Mouse (Mus musculus) liver, embryonic 11.5 days (tissue): ENCODE measurements around the gene Tmed2. TPM values are rescaled to one million over a fixed set of nuclear protein-coding genes. Genes with fewer than 3 reads are reported as not detected.

Experiments used
- ATAC-seq: fragments of 200-750 bp; cut with Nextera tagmentation; replicated peaks from 2 replicates; pipeline ENCODE4 v1.8.0; 2017; ENCODE audit warnings: moderate number of reproducible peaks, mild to moderate bottlenecking, moderate TSS enrichment, moderate library complexity; ENCODE audit not compliant: low FRiP score
- DNase-seq: peaks from one replicate; pipeline ENCODE4 v3.0.0-alpha.2; 2017; ENCODE audit warnings: low spot score
- H3K27ac ChIP-seq: fragments of 300-500 bp; sonication (generic); 2 replicates; pipeline ENCODE4 v1.5.1; 2014; ENCODE audit warnings: mild to moderate bottlenecking, low read depth, low read length, control low read depth
- H3K27me3 ChIP-seq: fragments of 300-500 bp; sonication (generic); replicated peaks from 2 replicates; pipeline ENCODE4 v1.6.1; 2014; ENCODE audit warnings: low read length, mixed read lengths; ENCODE audit not compliant: control insufficient read depth, insufficient read depth
- H3K36me3 ChIP-seq: fragments of 300-500 bp; sonication (generic); 2 replicates; pipeline ENCODE4 v1.6.1; 2014; ENCODE audit warnings: mild to moderate bottlenecking, low read length, moderate library complexity, mixed read lengths; ENCODE audit not compliant: control insufficient read depth, insufficient read depth
- H3K4me1 ChIP-seq: fragments of 300-500 bp; sonication (generic); replicated peaks from 2 replicates; pipeline ENCODE4 v1.6.1; 2014; ENCODE audit warnings: low read length, mixed read lengths; ENCODE audit not compliant: control insufficient read depth, insufficient read depth
- H3K4me2 ChIP-seq: fragments of 300-500 bp; sonication (generic); 2 replicates; pipeline ENCODE4 v1.6.1; 2014; ENCODE audit warnings: mild to moderate bottlenecking, control low read depth, moderate library complexity
- H3K4me3 ChIP-seq: fragments of 300-500 bp; sonication (generic); 2 replicates; pipeline ENCODE4 v1.5.1; 2014; ENCODE audit warnings: low read depth, low read length, control low read depth
- H3K9ac ChIP-seq: fragments of 300-500 bp; sonication (generic); 2 replicates; pipeline ENCODE4 v1.6.1; 2014; ENCODE audit warnings: low read depth, low read length, control low read depth
- H3K9me3 ChIP-seq: fragments of 300-500 bp; sonication (generic); 2 replicates; pipeline ENCODE4 v1.6.1; 2016; ENCODE audit warnings: low read length, inconsistent platforms, mixed read lengths; ENCODE audit not compliant: control insufficient read depth
- WGBS: fragments of 180-500 bp; shearing (Covaris S2); extraction: QIAGEN DNeasy Blood & Tissue Kit; methylation state at CpG from one replicate; pipeline ENCODE4 v1.1.7; 2014; 5-methylcytosine and 5-hydroxymethylcytosine counted together
- polyA plus RNA-seq: library from polyadenylated mRNA; unstranded; fragments of >200 nt; fragmentation: Nextera tagmentation; extraction: Ambion mirVana; gene quantifications from 2 replicates; pipeline ENCODE4 v1.2.1, GENCODE M21; 2014

Tmed2 gene
- polyA plus RNA-seq, 1 experiment from 2014 or later, result 521 TPM

DNA sequence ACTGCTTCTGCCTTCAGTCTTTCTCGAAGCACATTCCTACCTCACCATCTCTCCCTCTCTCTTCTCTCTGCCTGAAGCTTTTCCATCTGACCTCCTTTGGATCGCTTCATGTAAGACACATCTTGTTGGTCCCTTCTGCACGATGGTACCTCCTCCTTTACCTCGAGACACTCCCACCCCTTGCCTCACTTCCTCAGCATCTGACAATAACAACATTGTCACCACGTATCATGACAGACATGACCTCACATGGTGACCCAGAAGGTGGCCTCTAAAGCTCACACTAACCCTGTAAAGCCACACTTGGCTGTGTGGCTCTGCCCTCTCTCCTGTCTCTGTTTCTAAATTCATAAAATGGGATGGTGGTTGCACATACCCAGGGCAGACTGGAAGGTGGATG lies 24.7 kb upstream of the Tmed2 start:
- ATAC-seq, result no peak
- 74% methylated on average over 5 of the region's 5 CpGs for WGBS

DNA sequence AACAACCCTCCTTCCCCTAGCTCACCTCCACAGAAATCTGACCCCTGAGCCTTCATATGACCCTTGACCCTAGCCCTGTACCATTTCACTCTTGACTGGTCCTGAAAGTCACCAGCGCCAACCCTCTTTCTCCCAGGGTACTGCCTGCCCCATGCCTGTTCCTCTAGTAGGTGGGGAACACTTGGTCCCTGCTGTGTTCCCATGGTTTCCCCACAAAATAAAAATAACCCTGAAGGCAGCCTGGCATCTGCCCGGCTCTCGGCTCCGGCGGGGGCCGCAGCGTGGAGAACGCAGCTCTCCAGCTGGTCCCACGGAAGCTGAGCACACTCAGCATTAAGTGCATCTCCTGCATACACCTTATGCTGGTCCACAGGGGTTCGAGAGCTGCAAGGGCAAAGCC lies 21.8 kb upstream of the Tmed2 start:
- H3K27me3 ChIP-seq, result no peaks in the 10 kb centered on the region
- H3K27ac ChIP-seq, result no peak overlapping the region
- 86% methylated on average over 10 of the region's 10 CpGs for WGBS
- no peaks in the 10 kb centered on the region for H3K9me3 ChIP-seq
- DNase-seq, result no peak
- H3K36me3 ChIP-seq, result peaks cover 4% of the 10 kb centered on the region
- H3K4me3 ChIP-seq, result no peak overlapping the region
- no peak overlapping the region for H3K9ac ChIP-seq
- H3K4me1 ChIP-seq, result no peaks in the 10 kb centered on the region
- ATAC-seq, result no peak
- no peak overlapping the region for H3K4me2 ChIP-seq

More for the DNA sequence above, 24.7 kb upstream of the Tmed2 start:
- H3K4me3 ChIP-seq, result no peak overlapping the region
- H3K4me2 ChIP-seq, result no peak overlapping the region
- H3K27ac ChIP-seq, result no peak overlapping the region
- peaks cover 4% of the 10 kb centered on the region for H3K36me3 ChIP-seq
- no peaks in the 10 kb centered on the region for H3K4me1 ChIP-seq
- no peaks in the 10 kb centered on the region for H3K9me3 ChIP-seq
- DNase-seq, result no peak
- H3K9ac ChIP-seq, result no peak overlapping the region
- H3K27me3 ChIP-seq, result no peaks in the 10 kb centered on the region

DNA sequence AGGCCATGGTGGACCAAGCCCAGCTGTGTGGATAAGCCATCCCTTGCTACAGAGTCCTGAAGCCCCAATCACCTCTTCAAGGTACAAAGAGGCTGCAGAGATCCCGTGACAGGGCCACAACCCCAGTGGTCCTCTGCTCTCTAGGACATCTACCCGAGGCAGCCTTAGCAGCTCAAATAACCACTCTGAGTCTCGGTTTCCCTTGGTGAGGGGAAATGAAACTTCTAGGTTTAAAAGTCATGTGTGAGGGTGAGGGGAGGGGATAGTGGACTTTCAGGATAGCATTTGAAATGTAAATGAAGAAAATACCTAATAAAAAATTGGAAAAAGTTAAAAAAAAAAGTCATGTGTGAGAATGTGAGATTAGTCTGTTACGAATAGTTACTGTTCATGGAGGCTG lies 18.9 kb upstream of the Tmed2 start:
- H3K4me3 ChIP-seq, result no peak overlapping the region
- H3K4me1 ChIP-seq, result no peaks in the 10 kb centered on the region
- WGBS, result 83% methylated on average over 4 of the region's 4 CpGs
- H3K9me3 ChIP-seq, result no peaks in the 10 kb centered on the region
- H3K36me3 ChIP-seq, result no peaks in the 10 kb centered on the region
- H3K9ac ChIP-seq, result no peak overlapping the region
- ATAC-seq (no peak), DNase-seq (no peak)
- H3K27ac ChIP-seq, result no peak overlapping the region
- no peak overlapping the region for H3K4me2 ChIP-seq
- H3K27me3 ChIP-seq, result no peaks in the 10 kb centered on the region

DNA sequence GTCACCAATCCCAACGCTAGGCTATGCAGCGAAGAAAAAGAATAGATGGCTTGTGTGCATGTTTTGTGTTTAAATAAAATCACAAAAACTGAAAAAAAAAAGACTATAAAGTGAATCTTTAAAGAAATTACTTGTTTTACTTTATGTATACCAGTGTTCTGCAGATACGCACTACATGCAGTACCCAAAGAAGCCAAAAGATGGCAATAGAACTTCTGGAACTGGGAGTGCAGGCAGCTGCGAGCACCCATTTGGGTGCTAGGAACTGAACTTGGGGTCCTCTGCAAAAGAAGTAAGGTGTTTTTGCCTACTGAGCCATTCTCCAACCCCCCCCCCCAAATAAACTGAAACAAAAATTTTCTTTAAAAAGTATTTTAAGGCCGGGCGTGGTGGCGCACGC lies 17.5 kb upstream of the Tmed2 start:
- no peaks in the 10 kb centered on the region for H3K27me3 ChIP-seq

DNA sequence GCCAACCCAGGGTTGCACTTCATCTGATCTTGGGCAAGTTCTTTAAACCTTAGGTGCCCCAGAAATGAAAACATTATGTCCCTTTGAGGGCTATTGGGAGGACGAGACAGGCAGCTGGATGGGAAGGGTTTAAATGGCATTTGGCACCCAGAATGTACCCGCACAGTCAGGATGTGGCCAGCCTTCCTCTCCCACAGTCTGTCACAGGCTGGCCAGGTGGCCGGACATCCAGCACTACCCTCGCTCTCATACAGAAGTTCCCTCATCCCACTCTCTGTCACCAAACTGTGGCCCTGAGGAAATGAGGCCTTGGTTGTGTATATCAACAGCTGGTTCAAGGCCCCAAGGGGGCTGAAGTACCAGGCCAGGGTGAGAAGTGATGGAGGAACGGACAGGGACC lies 15.6 kb upstream of the Tmed2 start:
- Histone ChIP-seq H3K9me3 (no peaks in the 10 kb centered on the region), H3K27me3 (peaks cover 8% of the 10 kb centered on the region), H3K4me2 (no peak overlapping the region), H3K4me1 (peaks cover 16% of the 10 kb centered on the region), H3K9ac (no peak overlapping the region), H3K36me3 (no peaks in the 10 kb centered on the region), H3K4me3 (no peak overlapping the region), H3K27ac (no peak overlapping the region)
- DNase-seq (no peak), ATAC-seq (no peak)
- 83% methylated on average over 5 of the region's 5 CpGs for WGBS

More for the DNA sequence above, 17.5 kb upstream of the Tmed2 start:
- Histone ChIP-seq H3K4me1 (no peaks in the 10 kb centered on the region), H3K27ac (no peak overlapping the region), H3K4me2 (no peak overlapping the region), H3K36me3 (no peaks in the 10 kb centered on the region), H3K9ac (no peak overlapping the region), H3K4me3 (no peak overlapping the region), H3K9me3 (no peaks in the 10 kb centered on the region)
- ATAC-seq (no peak), DNase-seq (no peak)
- 92% methylated on average over 8 of the region's 8 CpGs for WGBS

GRCm38 (mm10) chr5:124528351-124528750 lies 12.1 kb upstream of the Tmed2 start:
- 0 out of 2 replicates have a peak overlapping the region, but pooled peaks have one; percentile 35 for H3K4me3 ChIP-seq
- 77% methylated on average over 4 of the region's 4 CpGs for WGBS
- peaks cover 29% of the 10 kb centered on the region for H3K27me3 ChIP-seq
- DNase-seq (no peak), ATAC-seq (no peak)
- no peaks in the 10 kb centered on the region for H3K9me3 ChIP-seq
- peaks cover 32% of the 10 kb centered on the region for H3K4me1 ChIP-seq
- no peaks in the 10 kb centered on the region for H3K36me3 ChIP-seq
- 0 out of 2 replicates have a peak overlapping the region, but pooled peaks have one; percentile 32 for H3K9ac ChIP-seq
- H3K27ac ChIP-seq, result no peak overlapping the region
- peak overlapping the region; percentile 94 for H3K4me2 ChIP-seq

GRCm38 (mm10) chr5:124528791-124529190 lies 11.7 kb upstream of the Tmed2 start:
- H3K4me1 ChIP-seq, result peaks cover 32% of the 10 kb centered on the region
- H3K4me2 ChIP-seq, result peak overlapping the region; percentile 94
- ATAC-seq (no peak), DNase-seq (no peak)
- H3K27ac ChIP-seq, result peak overlapping the region; percentile 19; the same call in 1 of the 2 replicates
- peak overlapping the region; percentile 32; the same call in 1 of the 2 replicates for H3K9ac ChIP-seq
- peak overlapping the region; percentile 35 for H3K4me3 ChIP-seq
- peaks cover 29% of the 10 kb centered on the region for H3K27me3 ChIP-seq
- H3K9me3 ChIP-seq, result no peaks in the 10 kb centered on the region
- 53% methylated on average over 9 of the region's 9 CpGs for WGBS
- no peaks in the 10 kb centered on the region for H3K36me3 ChIP-seq

GRCm38 (mm10) chr5:124529191-124529651 lies 11.3 kb upstream of the Tmed2 start:
- H3K27me3 ChIP-seq, result peaks cover 29% of the 10 kb centered on the region
- H3K4me1 ChIP-seq, result peaks cover 32% of the 10 kb centered on the region
- H3K4me2 ChIP-seq, result peak overlapping the region; percentile 94
- DNase-seq (no peak), ATAC-seq (no peak)
- H3K9ac ChIP-seq, result peak overlapping the region; percentile 32; the same call in 1 of the 2 replicates
- no peaks in the 10 kb centered on the region for H3K9me3 ChIP-seq
- H3K4me3 ChIP-seq, result peak overlapping the region; percentile 35
- H3K36me3 ChIP-seq, result no peaks in the 10 kb centered on the region
- WGBS, result 31% methylated on average over 8 of the region's 8 CpGs
- H3K27ac ChIP-seq, result peak overlapping the region; percentile 19; the same call in 1 of the 2 replicates

GRCm38 (mm10) chr5:124529697-124530096 lies 10.8 kb upstream of the Tmed2 start:
- ATAC-seq (no peak), DNase-seq (no peak)
- no peaks in the 10 kb centered on the region for H3K36me3 ChIP-seq
- H3K9me3 ChIP-seq, result no peaks in the 10 kb centered on the region
- 35% methylated on average over 8 of the region's 8 CpGs for WGBS
- H3K27ac ChIP-seq, result no peak overlapping the region; the same call in 1 of the 2 replicates
- peak overlapping the region; percentile 78 for H3K4me3 ChIP-seq
- H3K4me1 ChIP-seq, result peaks cover 32% of the 10 kb centered on the region
- H3K9ac ChIP-seq, result 0 out of 2 replicates have a peak overlapping the region, but pooled peaks have one; percentile 8
- peak overlapping the region; percentile 94 for H3K4me2 ChIP-seq
- peaks cover 29% of the 10 kb centered on the region for H3K27me3 ChIP-seq
